Mouse (Mus musculus) brain, embryonic 18.5 days (tissue): Measurements from ENCODE around the gene Ciao2b.
A peak's percentile ranks its signal among the peaks of the same experiment; 100 is the strongest.
"Not testable (repeated sequence)": the region's sequence is repeated elsewhere in the genome, so short reads cannot be mapped to it uniquely, and the experiment has no call there.

Source experiments
- DNase-seq: peaks from one replicate; pipeline ENCODE4 v3.0.0-alpha.2; 2012; ENCODE audit warnings: low read depth, low spot score

Ciao2b gene

DNA sequence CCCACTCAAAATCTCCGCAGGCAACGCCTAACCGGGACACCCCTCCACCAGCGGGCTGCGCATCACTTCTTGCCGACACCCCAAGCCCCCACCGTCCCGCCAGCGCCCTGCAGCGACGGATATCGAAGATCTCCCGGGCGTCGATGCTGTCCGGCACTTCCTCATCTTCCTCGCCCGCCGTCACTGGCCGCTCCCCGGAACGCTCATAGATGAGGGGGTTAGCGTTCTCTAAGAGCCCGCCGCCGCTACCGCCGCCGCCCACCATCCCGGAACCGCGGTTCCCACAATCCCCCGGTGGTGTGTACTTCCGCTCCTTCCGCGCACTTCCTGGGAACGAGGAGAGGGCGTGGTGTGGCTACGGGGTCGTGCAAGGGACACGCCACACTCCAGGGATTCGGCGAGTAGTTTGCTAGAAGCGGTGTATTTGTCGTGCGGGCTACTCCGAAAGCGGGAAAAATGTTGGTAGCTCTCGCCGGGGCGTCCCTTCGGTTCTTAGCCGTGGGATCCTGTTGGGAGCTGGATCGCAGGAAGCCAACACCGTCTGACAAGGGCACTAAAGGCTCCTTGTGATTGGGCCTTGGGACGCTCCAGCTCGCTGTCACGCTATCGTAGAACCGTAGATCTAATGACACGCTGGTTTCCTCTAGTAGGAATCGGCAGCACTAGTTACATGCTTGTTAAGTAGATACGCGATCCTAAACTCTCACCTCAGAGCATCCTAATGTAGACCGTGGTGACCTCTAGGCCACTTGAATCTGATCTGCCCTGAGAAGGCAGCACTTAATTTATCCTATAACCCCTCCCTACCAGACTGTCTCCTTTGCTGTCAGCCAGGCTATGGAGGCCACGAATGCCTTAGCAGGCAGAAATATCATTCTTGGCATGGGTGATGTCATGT is at the start of gene Ciao2b:
Ciao2b (minus strand) TSS at position 540 of the 898 bp plus-strand sequence.
- DNase-seq, result peak; percentile 83

DNA sequence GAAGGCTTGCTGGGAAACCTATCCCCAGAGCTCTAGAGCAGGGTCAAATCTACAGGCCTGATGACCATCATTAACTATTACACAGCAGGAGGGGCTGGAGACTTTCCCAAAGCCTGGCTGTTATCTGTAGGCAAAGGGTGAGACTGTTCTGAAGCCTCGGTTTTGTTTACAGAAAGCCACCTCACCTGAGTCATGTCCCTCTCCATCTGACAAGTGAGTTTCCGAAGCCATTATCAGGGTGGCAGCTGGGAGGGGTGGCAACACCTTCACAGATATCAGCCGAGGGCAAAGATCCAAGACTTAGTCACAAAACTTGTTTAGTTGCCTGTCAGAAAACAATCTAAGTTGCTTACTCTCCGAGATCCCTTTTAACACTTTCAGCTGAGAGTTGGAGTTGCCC is 46.7 kb upstream of the Ciao2b start:
- DNase-seq, result no peak

DNA sequence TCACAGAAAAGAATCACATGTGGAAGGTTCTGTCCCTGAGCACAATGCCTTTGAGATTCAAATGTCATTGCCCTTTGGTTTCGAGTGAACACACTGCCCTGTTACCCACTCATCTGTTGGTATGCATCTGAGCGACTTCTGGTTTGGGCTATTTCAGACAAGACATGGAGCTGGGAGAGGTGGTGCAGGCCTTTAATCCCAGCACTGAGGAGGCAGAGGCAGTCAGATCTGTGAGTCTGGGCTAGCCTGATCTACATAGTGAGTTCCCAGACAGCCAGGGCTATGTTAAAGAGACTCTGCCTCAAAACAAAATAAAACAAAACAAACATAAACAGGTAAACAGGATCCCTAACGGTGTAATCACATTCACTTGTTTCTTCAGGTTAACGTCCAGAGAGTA is 13.8 kb upstream of the Ciao2b start:
- DNase-seq, result no peak

DNA sequence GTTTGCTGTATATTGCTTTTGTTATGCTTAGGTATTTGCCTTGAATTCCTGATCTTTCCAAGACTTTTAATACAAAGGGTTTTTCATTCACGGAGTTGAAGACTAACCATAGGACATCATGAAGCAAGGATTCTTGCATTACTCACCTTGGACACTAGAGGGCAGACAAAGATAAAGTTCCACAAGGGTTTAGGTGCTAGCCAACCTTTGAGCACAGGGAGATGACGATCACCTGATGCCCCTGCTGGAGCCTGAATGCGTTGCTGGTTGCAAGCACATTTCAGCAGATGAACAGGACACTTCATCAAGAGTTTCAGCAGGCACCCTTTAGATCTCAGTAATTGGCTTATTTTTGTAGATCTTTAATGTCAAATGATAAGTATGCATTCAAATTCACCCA is 13.2 kb upstream of the Ciao2b start:
- DNase-seq, result peak; percentile 72

DNA sequence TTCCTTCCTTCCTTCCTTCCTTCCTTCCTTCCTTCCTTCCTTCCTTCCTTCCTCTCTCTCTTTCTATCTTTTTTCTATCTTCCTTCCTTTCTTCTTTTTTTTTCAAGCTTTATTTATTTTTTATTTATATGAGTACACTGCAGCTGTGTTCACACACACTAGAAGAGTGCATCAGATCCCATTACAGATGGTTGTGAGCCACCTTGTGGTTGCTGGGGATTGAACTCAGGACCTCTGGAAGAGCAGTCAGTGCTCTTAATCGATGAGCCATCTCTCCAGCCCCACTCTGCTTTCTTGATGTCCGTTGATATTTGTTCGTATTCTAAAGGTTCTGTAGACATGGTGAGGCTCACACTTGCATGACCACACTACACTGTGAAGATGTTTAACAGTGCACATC is 2.4 kb upstream of the Ciao2b start:
- not testable (repeated sequence) for DNase-seq

DNA sequence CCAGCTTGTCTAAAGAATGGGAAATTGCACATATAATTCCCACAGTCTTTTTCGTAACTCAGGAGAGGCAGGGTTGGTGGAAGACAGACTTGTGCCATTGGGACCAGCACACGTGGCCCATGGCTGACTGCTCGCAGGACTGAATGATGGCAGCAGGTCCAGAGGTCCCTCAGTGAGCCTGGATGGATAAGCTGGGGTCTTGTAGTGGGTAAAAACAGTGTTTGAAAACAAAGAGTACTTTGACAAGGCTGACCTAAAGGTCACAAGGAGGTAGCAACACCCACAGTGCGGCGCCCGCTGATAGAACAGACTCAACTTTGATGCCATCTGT is 524 bp upstream of the Ciao2b start:
- DNase-seq, result no peak

DNA sequence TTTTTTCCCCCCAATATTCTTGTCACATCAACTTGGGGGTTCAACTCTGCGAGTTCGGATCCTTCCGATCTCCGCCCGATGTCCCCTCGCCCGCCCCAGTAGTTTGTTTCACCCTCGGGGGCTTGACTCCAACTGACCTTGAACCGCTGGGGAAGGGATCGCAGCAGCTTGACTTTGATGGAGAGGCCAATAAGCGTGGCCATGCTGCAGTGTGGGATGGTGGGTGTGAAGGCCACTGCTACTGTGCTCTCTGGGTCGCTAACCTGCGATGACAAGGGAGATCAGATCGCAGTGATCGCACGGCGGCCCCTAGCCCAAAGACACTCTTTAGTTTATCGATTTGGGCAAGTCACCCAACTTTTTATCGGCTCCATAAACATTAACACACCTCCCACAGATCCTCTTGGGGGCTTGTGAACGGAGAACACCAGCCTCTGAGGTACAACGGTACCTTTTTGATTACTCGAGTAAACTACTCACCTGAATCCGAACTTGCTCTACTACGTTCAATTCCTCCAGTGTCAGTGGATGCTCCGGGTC is 864 bp downstream of the Ciao2b start:
- no peak for DNase-seq

DNA sequence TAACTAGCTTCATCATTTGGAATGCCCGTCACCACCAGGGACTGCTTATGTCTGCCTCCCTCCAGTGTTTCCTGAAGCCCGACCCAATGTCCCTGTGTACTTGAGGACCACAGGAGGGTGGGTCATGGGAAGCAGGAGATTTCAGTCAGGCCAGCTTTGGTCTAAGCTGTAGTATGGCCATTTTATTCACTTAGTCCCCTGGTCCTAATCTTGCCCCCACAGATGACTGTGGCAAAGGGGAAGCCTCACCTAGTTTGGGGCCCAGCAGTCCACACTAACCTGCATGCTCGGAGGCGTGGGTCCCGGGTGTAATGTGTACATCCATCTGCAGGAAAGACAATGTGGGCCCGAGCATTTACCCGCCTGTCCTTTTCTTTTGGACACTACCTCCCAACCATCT is 1.5 kb downstream of the Ciao2b start:
- no peak for DNase-seq

DNA sequence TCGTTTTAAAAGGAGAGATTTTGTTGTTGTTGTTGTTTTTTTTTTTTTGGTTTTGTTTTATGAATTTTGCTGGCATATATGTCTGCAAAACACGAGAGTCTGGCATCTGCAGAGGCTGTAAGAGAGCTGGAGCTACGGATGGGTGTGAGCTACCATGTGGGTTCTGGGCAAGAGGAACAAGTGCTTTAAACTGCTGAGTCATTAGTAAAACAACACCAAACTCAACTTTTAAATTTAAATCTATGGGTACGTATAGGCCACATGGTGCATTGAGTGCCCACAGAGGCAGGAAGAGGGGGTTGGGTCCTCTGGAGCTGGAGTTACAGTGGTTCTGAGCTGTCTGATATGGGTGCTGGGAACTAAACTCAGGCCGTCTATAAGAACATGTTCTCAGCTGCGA is 3.8 kb downstream of the Ciao2b start:
- no peak for DNase-seq

DNA sequence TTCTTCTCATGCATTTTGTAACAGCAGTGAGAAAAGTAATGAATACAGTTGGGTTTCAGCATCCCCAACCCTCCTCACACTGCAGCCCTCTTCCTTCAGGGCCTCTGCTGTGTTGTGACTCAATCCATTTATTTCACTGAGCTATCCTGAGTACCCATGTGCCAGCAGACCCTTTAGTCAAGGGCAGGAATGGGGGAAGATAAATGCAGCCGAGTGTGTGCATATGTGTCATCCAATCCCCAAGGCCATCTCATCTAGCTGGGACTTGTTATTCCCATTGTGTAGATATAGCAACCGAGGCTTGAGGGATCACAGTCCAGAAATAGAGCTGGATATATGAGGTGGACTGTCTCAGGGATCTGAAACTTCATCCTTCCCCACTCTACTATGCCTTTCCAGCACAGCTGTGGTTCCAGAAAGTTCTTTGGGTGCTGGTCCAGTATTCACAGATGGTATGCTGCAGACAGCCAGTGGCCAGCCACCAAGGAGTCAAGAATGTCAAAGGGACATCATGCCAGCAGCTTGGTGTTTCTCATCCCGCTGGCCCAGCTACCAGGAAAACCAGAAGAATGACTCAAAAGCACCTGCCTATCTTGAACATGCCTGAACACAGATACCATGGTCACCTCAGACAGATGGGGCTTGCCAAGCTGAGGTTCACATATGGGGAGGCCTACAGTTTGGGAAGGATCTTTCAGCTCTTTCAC is 6.6 kb downstream of the Ciao2b start:
- no peak for DNase-seq

DNA sequence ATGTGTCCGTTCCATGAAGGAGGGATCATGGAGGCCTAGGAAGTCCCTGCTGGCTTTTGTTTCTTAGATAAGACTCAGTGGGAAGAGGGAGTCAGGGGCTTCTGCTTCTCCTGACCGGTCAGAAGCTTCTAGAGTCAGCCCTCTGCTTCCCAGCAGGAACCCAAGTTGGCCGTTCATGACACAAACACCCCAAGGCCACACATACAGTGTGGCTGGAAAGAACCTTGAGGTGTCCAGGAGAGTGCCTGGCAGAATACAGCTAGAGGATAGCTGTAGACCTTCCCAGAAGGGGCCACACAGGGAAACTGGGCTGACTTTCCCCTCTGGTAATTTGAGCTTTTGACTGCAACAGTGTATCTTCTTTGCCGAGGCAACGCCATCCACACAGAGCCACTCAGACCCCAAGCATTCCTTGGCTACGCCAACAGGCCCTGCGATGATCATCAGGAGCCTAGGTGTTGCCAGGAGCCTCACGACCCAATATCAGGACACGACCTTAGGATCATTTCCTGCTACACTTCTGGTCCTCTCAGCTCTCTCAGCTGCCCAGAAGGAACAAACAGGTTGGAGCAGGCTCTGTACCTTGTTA is 8.5 kb downstream of the Ciao2b start:
- DNase-seq, result no peak

DNA sequence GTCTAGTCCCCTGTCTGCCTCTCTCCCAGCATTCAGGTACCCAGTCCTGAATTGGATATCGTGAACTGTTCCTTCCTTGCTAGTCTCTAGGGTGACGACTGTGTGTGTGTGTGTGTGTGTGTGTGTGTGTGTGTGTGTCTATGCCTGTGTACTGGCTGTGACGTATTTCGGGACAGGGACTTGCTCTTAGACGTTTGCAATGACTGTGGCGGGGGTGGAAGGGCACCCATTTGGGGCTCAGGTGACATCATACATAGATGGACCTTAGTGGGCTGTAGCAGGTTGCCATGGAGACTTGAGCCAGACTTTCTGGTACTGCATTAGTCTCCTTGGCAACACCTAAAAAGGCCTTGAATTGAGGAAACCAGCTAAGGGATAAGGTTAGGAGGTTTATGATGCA is 9.3 kb downstream of the Ciao2b start:
- peak; percentile 46 for DNase-seq

DNA sequence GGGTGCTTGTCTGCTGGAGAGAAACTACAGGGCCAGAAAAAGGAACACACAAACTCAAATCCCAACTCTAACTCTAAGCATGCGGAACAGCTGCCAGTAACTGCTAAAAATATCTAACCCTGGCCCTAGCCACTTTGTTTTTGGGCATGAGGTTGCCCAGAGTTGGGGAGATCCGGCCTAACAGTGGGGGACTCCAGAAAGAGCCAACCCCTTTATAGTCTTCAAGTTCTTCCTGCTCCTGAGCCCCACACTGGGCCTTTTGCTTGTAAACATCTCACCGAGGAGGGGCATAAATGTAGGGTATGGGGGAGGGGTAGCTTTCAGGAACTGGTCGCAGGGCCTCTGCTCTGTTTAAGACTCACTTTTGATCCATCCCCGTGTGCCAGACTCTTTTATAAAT is 9.8 kb downstream of the Ciao2b start:
- DNase-seq, result no peak

DNA sequence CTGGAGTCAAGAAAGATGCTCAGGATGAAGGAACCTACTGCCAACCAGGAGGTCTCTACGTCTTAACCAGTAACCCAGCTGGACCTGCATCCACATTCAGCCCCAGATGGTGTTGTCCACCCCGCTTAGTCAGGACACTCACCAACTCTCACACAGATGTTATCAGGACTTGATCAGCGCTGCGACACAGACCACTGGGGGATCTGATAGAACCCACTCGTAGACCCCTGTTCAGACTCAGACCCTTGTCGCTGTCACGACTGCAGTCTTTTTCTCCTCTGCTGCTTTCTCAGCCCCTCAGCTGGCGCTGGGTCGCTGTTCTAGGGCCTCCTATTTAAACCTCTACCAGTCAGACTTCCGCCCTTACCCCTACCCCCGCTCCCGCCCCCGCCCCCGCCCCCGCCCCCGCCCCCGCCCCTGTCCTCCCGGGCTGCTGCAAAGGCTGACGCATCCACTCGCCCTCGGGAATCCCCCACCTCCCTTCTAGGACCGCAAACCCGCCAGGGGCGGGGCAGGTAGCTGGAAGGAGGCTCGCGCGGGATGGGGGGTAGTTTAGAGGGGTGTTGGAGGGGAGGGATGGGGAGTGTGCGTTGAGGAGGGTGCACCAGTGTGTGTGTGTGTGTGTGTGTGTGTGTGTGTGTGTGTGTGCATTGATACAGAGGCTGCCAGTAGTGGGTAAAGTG is 10.6 kb downstream of the Ciao2b start, which contains the start of gene Rrad:
Rrad (minus strand) TSS at position 347 of the 683 bp plus-strand sequence.
- DNase-seq, result no peak

DNA sequence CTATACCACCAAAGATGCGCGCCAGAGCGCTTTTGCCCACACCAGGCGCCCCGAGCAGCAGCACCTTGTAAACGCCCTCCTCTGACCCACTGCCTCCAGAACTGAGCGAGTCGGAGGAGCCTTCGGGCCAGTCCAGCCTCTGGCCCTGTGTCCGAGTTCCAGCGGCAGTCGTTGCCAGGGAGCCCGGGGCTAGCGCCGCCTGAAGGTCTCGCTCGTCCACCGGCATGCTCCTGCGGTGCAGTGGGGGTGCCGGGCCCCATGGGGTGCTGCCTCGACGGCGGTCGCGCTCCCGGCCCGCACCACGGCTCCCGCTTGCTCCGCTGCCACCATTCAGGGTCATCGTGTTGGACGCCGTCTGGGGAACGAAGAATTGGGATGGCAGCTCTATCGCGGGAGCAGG is 11.2 kb downstream of the Ciao2b start:
- no peak for DNase-seq

DNA sequence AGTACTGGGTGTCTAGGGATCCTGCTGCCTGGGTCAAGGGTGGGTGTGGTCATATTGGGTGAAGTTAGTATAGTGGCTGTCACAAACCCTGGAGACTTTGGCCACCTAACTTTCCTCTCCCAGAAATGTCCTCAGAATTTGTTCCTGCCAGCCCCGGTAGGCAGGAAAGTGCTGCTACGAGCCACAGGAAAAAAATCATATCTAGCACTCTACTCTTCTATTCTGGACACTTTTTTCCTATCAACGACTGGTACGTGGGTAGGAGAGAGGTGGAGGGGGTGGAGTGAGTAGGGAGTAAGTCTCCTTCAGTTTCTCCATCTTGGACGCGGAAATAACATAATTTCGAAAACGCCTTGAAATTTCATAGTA is 11.7 kb downstream of the Ciao2b start:
- DNase-seq, result no peak

DNA sequence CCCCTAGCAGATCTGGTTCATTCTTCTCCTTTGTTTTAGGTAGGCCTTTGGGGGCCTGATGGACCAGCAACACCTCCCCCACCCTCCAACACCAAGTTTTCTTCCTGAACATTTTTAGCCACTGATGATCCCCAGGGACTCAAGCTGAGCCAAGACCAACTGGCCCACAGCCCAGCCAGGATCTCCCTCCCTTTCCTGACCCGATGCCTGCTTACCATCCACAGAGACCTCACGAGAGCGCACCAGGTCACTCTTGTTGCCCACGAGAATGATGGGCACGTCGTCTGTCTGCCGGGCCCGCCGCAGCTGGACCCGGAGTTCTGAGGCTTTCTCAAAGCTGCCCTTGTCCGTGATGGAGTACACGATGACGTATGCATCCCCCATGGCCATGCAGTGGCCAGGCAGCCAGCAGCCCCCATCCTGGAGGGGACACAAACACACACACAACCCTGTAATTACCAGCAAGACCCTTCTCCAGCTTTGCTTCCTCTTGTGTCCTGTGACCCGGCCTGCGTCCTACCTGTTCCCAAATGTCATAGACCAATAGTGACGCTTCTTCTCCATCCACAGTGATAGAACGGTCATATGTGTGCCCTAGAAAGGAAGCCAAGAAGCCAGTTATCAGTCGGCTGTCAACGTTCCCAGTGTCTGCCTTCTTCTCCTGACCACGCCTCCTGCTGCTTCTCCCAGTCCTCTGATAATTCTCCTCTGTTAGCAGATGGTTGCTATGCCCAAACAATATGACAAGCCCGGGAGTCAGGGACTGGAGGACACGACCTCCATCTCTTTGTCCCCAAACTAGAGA is 12.3 kb downstream of the Ciao2b start:
- no peak for DNase-seq

DNA sequence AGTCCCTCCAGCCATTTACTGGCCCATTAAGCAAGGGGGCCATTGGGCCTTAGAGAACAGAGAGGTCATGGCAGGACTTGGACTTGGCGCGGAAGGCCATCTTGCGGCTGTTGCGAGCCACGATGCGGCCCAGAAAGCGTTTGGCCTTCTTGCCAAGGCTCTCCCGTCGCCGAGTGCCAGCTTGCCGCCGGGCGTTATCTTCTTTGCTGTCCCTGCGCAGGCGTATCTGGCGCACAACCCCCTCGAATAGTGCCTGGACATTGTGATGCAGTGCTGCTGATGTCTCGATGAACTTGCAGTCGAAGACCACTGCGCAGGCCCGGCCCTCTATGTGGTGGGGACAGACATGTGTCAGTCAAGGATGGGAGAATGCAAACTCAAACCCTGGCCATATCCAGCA is 13.4 kb downstream of the Ciao2b start:
- DNase-seq, result no peak

DNA sequence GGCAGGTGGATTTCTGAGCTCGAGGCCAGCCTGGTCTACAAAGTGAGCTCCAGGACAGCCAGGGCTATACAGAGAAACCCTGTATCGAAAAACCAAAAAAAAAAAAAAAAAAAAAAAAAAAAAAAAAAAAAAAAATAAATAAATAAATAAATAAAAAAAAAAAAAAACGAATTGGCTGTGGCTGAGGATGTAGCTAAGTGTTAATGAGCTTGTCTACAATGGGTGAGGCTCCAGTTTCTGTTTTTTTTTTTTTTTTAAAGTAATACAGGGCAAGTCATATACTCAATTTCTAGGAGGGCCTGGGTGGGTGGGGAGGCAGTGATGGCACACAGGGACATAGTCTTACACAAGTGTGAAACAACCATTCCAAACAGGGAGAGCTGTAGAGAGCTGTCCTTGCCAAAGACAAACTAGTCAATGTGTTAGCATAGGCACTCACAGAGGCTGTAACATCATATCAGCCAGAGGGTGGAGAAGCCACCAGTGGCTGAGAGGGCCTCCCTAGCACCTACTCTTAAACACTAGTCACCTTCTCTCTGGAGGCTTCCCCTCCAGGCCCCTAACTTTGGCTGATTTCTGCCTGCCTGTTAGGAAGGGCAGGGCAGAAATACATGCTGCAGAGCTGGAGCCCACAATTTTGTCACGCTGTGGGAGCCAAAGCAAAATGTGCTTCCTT is 14.6 kb downstream of the Ciao2b start:
- no peak for DNase-seq

DNA sequence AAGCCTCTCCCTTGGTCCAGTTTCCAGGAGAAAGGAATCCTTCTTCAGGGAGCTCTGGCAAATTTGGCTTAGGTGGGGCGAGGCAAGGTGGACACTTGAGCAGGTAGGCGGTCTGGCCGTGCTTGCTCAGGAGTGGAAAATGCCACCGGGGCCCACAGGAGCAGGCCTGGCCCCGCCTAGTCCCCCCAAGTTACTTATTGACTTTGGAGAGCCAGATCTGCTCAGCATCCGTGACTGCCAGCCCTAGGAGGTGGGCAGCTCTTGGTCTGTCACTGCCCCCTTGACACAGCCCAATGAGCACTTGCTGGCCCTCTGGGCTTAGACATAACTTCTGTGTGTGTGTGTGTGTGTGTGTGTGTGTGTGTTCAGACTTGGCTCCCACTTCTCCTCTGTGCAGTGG is 17.6 kb downstream of the Ciao2b start, which contains the start of gene Cdh16:
Cdh16 (minus strand) TSS at position 236 of the 400 bp plus-strand sequence.
- no peak for DNase-seq
